Mouse (Mus musculus) ES-Bruce4 (cell line): ENCODE measurements around the gene Teddm1a. TPM values are rescaled to one million over a fixed set of nuclear protein-coding genes. Genes with fewer than 3 reads are reported as not detected.

ENCODE experiments used
- H3K27ac ChIP-seq: 2 replicates; pipeline ENCODE4 v1.5.1; 2012; ENCODE audit warnings: low read length, inconsistent platforms; ENCODE audit not compliant: insufficient read depth
- H3K27me3 ChIP-seq: 2 replicates; pipeline ENCODE4 v1.6.1; 2012; ENCODE audit warnings: mild to moderate bottlenecking, low read length, inconsistent platforms; ENCODE audit not compliant: control insufficient read depth, poor library complexity, insufficient read depth, severe bottlenecking
- H3K36me3 ChIP-seq: 2 replicates; pipeline ENCODE4 v1.6.1; 2012; ENCODE audit warnings: inconsistent platforms, mild to moderate bottlenecking, low read length, moderate library complexity; ENCODE audit not compliant: control insufficient read depth, poor library complexity, insufficient read depth, severe bottlenecking
- H3K4me1 ChIP-seq: one replicate; pipeline ENCODE4 v1.8.1; 2011; ENCODE audit warnings: low read length; ENCODE audit not compliant: control insufficient read depth, insufficient read depth
- H3K4me3 ChIP-seq: 2 replicates; pipeline ENCODE4 v1.5.1; 2011; ENCODE audit warnings: low read depth, mild to moderate bottlenecking, low read length
- H3K9ac ChIP-seq: 2 replicates; pipeline ENCODE4 v1.6.1; 2012; ENCODE audit warnings: low read depth, mild to moderate bottlenecking, inconsistent platforms; ENCODE audit not compliant: poor library complexity, severe bottlenecking
- H3K9me3 ChIP-seq: replicated peaks from 2 replicates; pipeline ENCODE4 v1.6.1; 2012; ENCODE audit warnings: mild to moderate bottlenecking, low read length, inconsistent platforms; ENCODE audit not compliant: control insufficient read depth, poor library complexity, insufficient read depth, severe bottlenecking
- CTCF ChIP-seq: IDR thresholded peaks from one replicate; pipeline ENCODE4 v1.8.1; 2011; ENCODE audit warnings: low read depth, low read length
- EP300 ChIP-seq: IDR thresholded peaks from 2 replicates; pipeline ENCODE4 v1.6.1; 2011; ENCODE audit warnings: low read depth, low read length; ENCODE audit not compliant: insufficient read depth
- POLR2A ChIP-seq: IDR thresholded peaks from one replicate; pipeline ENCODE4 v1.8.1; 2011; ENCODE audit warnings: low read length; ENCODE audit not compliant: insufficient read depth
- polyA plus RNA-seq: library from polyadenylated mRNA; stranded (reverse); fragments of >200 nt; gene quantifications from 2 replicates; pipeline ENCODE4 v1.2.4, GENCODE M21; 2011; ENCODE audit warnings: low read depth; ENCODE audit not compliant: missing spikeins, insufficient read depth, insufficient read length

Teddm1a gene
- polyA plus RNA-seq, 1 experiment: not detected

DNA sequence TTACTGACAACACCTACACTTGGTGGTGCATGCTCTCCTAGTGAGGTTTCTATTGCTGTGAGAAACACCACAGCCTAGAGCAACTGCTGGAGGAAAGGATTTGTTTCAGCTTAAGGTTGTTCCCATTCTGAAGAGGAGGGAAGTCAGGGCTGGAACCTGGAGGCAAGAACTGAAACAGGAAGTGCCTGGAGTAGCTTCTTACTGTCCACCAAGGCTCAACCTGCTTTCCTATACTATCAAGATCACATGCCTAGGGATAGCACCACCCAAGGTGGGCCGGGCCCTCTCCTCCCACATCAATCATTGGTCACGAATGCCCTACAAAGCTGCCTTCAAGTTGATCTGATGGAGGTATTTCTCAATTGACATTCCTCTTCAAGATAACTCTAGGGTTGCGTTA, 30.1 kb downstream of the Teddm1a start:
- Histone ChIP-seq H3K9me3 (no peaks in the 10 kb centered on the region), H3K4me3 (no peak overlapping the region), H3K9ac (no peak overlapping the region), H3K36me3 (no peaks in the 10 kb centered on the region), H3K27ac (no peak overlapping the region), H3K4me1 (no peaks in the 10 kb centered on the region), H3K27me3 (no peaks in the 10 kb centered on the region)
- TF ChIP-seq POLR2A (no peak), EP300 (no peak), CTCF (no peak)

DNA sequence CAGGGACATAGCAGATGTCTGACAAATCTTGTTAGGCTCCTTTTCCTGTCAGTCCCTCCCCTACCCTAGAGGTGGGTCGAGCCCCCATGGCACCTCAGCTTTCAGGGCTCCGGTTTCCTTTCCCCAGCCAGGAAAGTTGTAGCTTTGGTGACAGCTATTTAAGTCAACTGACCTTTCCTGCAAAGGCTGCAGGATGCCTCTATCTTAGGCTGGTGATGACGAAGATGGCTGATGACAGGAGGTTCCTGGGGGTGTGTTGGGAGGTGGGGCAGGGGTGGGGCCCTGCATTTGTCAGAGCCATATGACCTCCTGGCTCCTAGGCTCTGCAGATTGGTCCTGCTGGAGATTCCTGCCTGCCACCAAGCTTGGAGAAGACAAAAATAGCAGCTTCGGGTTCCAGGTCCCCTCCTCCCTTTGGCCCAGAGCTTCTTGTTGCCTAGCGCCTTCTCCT, 31.1 kb downstream of the Teddm1a start:
- no peaks in the 10 kb centered on the region for H3K9me3 ChIP-seq
- no peak overlapping the region for H3K9ac ChIP-seq
- no peaks in the 10 kb centered on the region for H3K27me3 ChIP-seq
- TF ChIP-seq CTCF (no peak), EP300 (no peak), POLR2A (no peak)
- no peak overlapping the region for H3K4me3 ChIP-seq
- no peaks in the 10 kb centered on the region for H3K4me1 ChIP-seq
- H3K36me3 ChIP-seq: no peaks in the 10 kb centered on the region
- no peak overlapping the region for H3K27ac ChIP-seq

DNA sequence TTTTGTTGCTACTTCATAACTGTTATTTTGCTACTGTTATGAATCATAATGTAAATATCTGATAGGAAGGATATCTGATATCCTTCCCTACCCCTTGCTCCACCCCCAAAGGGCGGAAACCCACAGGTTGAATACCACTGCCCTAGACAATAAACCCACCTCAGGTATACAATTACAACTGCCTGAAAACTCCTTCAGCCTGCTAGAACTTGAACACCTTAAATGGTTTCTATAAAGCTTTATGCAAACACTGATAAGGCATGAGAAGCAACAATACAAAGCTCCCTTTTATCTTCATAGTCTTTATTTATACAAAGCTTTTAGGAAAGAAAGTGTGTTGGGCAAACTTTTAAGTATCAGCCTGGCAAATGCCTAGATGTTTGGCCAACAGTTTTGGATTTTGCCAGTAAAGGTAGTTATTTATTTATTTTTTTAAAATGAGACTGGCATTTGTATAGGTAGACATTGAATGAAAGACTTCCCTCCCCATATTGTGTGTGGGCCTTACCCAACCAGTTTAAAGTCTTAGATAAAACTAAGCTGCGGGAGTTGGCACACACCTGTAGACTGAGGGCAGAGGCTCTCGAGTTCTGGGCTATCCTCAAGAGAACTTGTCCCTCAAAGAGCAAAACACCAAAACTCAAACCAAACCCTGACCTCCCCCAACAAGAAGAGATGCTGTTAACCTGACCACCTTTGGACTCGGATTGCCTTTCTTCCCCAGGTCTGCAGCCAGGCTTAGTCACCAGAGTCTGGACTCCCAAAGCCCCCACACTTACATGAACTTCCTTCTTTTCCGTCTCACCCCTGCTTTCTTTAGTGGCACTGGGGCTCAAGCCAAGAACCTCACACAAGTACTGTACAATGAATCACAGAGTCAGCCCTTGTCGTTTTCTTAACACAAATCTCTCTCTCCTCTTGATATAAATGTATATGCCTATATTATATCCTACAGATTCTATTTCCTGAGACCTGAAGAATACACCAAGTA, 33.1 kb downstream of the Teddm1a start:
- Histone ChIP-seq H3K4me1 (no peaks in the 10 kb centered on the region), H3K9me3 (no peaks in the 10 kb centered on the region), H3K27me3 (no peaks in the 10 kb centered on the region), H3K9ac (no peak overlapping the region), H3K36me3 (no peaks in the 10 kb centered on the region), H3K27ac (no peak overlapping the region), H3K4me3 (no peak overlapping the region)
- no peak for TF ChIP-seq POLR2A
- TF ChIP-seq CTCF: no peak
- no peak for TF ChIP-seq EP300

DNA sequence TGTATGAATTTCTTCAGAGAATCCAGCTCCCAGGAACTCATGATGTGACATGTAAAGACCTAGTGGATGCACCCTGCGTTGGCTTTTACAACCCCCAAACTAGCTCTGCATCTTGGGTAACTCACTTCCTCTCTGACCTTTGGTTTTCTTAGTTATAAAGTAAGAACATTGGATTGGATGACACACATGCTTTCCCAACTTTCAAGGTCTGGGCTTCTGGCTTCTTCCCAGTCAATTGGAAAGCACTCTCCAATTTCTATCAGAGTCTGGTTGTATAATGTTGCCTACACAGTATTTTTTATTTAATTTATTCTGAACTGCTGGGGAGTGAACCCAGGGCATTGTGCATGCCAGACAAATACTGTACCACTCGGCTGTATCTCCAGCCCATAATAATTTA, 38.9 kb downstream of the Teddm1a start:
- Histone ChIP-seq H3K9ac (no peak overlapping the region), H3K27ac (no peak overlapping the region), H3K4me3 (no peak overlapping the region), H3K4me1 (no peaks in the 10 kb centered on the region), H3K36me3 (no peaks in the 10 kb centered on the region), H3K9me3 (no peaks in the 10 kb centered on the region), H3K27me3 (no peaks in the 10 kb centered on the region)
- TF ChIP-seq POLR2A: no peak
- no peak for TF ChIP-seq EP300
- TF ChIP-seq CTCF: no peak

DNA sequence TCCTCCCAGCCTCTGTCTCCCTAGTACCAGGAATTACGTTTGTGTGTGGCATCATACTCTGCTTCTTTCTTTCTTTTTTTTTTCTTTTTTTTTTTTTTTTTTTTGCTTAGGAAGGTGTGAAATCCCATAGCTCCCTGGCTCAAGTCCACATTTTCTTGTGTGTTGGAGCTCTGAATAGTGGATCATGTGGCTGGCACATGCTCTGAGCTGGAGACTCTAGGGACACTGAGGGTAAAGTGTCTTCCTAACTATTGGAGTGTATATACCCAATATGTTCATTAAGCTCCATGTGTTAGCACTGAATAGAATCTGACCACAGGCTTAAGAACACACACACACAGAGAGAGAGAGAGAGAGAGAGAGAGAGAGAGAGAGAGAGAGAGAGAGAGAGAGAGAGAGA, 42.2 kb downstream of the Teddm1a start:
- no peak for TF ChIP-seq CTCF
- no peak for TF ChIP-seq POLR2A
- no peak for TF ChIP-seq EP300
- H3K27me3 ChIP-seq: peaks cover 1% of the 10 kb centered on the region; the same call in 1 of the 2 replicates
- H3K9ac ChIP-seq: no peak overlapping the region
- H3K4me3 ChIP-seq: no peak overlapping the region
- 0 out of 2 replicates have a peak, but pooled peaks cover 3% of the 10 kb centered on the region for H3K9me3 ChIP-seq
- no peaks in the 10 kb centered on the region for H3K36me3 ChIP-seq
- H3K4me1 ChIP-seq: no peaks in the 10 kb centered on the region
- H3K27ac ChIP-seq: no peak overlapping the region

DNA sequence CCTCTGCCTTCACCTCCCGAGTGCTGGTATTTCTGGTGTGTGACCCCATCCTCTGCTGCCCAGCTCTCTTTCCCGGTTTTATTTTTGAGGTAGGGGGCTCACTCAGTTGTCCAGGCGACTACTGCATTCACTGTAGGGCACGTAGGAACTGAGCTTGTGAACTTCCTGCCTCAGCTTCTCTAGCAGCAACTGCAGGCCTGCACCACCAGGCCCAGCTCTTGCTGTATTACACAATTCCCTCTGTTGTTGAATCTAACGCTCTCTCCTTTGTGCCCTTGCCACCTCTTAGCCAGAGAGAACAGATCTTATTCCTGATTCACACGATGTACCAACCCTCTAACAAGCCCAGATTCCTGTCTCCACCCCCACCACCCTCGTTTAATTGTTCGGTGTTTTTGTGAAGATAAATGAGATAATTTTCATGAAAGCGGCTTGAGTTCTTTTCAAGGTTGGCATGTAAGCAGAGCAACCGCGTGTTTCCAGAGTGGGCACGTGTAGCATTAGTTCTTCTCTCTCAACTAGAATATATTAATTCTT, 44.4 kb downstream of the Teddm1a start:
- TF ChIP-seq CTCF (no peak), POLR2A (no peak), EP300 (no peak)
- no peaks in the 10 kb centered on the region for H3K36me3 ChIP-seq
- no peak overlapping the region for H3K4me3 ChIP-seq
- H3K27ac ChIP-seq: no peak overlapping the region
- 0 out of 2 replicates have a peak, but pooled peaks cover 3% of the 10 kb centered on the region for H3K9me3 ChIP-seq
- peaks cover 1% of the 10 kb centered on the region; the same call in 1 of the 2 replicates for H3K27me3 ChIP-seq
- H3K9ac ChIP-seq: no peak overlapping the region
- H3K4me1 ChIP-seq: no peaks in the 10 kb centered on the region
